Mouse (Mus musculus): ENCODE measurements around the gene Sppl2b. TPM values are rescaled to one million over a fixed set of nuclear protein-coding genes. Genes with fewer than 3 reads are reported as not detected.

Gene Sppl2b
- polyA plus RNA-seq, 1 experiment = 72.2 TPM

GRCm38 (mm10) chr10:80917336-80917778 lies 62.3 kb downstream of the Sppl2b start:
- DNase-seq (ENCODE audit: extremely low spot score in 1 of 2, low spot score in 1 of 2) = no peak

- DNase-seq (ENCODE audit: extremely low spot score in 1 of 2, low spot score in 1 of 2) = peak; percentile 67 to 89
These were observed 62.8 kb downstream of the Sppl2b start, which contains the start of gene Lmnb2 for GRCm38 (mm10) chr10:80917779-80918434. TSS of gene Lmnb2 (minus strand) at chr10:80918245.

Other genes with a start within 250 kb of the Sppl2b start
- 2.8 and 3.1 TPM in 2 replicates for gene Gm49322, start 249.3 kb upstream of the Sppl2b start, polyA plus RNA-seq (2012; rRNA removed)
- 252 and 270 TPM in 2 replicates for gene Csnk1g2, start 232.4 kb upstream of the Sppl2b start, polyA plus RNA-seq (2012; rRNA removed)
- 108 and 109 TPM in 2 replicates for gene Btbd2, start 198.2 kb upstream of the Sppl2b start, polyA plus RNA-seq (2012; rRNA removed)
- 43.8 and 51.6 TPM in 2 replicates for gene Mknk2, start 177.2 kb upstream of the Sppl2b start, polyA plus RNA-seq (2012; rRNA removed)
- 9.1 and 10.6 TPM in 2 replicates for gene Mob3a, start 153.3 kb upstream of the Sppl2b start, polyA plus RNA-seq (2012; rRNA removed)
- 99.6 and 108 TPM in 2 replicates for gene Izumo4, start 153.1 kb upstream of the Sppl2b start, polyA plus RNA-seq (2012; rRNA removed)
- gene Ap3d1, start 113.0 kb upstream of the Sppl2b start, polyA plus RNA-seq (2012; rRNA removed) = 161 and 170 TPM in 2 replicates
- gene Dot1l, start 100.1 kb upstream of the Sppl2b start, polyA plus RNA-seq (2012; rRNA removed) = 74.8 and 79.5 TPM in 2 replicates
- gene Sf3a2, start 57.1 kb upstream of the Sppl2b start, polyA plus RNA-seq (2012; rRNA removed) = 42.2 and 50.7 TPM in 2 replicates
- 65.6 and 65.9 TPM in 2 replicates for gene Plekhj1, start 56.6 kb upstream of the Sppl2b start, polyA plus RNA-seq (2012; rRNA removed)
- gene Amh, start 50.0 kb upstream of the Sppl2b start, polyA plus RNA-seq (2012; rRNA removed) = 2.6 and 3.8 TPM in 2 replicates
- 5.7 and 6.2 TPM in 2 replicates for gene Jsrp1, start 41.8 kb upstream of the Sppl2b start, polyA plus RNA-seq (2012; rRNA removed)
- 706 and 773 TPM in 2 replicates for gene Oaz1, start 28.6 kb upstream of the Sppl2b start, polyA plus RNA-seq (2012; rRNA removed)
- 16.0 and 20.3 TPM in 2 replicates for gene Lingo3, start 11.2 kb upstream of the Sppl2b start, polyA plus RNA-seq (2012; rRNA removed)
- gene Lsm7, start 66 bp upstream of the Sppl2b start, polyA plus RNA-seq (2012; rRNA removed) = 230 and 259 TPM in 2 replicates
- 0.16 and 0.17 TPM in 2 replicates for gene Tmprss9, start 16.6 kb downstream of the Sppl2b start, polyA plus RNA-seq (2012; rRNA removed)
- 192 and 231 TPM in 2 replicates for gene Timm13, start 45.7 kb downstream of the Sppl2b start, polyA plus RNA-seq (2012; rRNA removed)
- 24.3 and 25.9 TPM in 2 replicates for gene Lmnb2, start 63.0 kb downstream of the Sppl2b start, polyA plus RNA-seq (2012; rRNA removed)
- 20.7 and 26.0 TPM in 2 replicates for gene Gadd45b, start 74.8 kb downstream of the Sppl2b start, polyA plus RNA-seq (2012; rRNA removed)
- 80.8 and 101 TPM in 2 replicates for gene Gng7, start 159.7 kb downstream of the Sppl2b start, polyA plus RNA-seq (2012; rRNA removed)
- gene Diras1, start 170.4 kb downstream of the Sppl2b start, polyA plus RNA-seq (2012; rRNA removed) = 79.6 and 82.1 TPM in 2 replicates
- gene Slc39a3, start 182.2 kb downstream of the Sppl2b start, polyA plus RNA-seq (2012; rRNA removed) = 67.1 and 70.1 TPM in 2 replicates
- gene Sgta, start 204.9 kb downstream of the Sppl2b start, polyA plus RNA-seq (2012; rRNA removed) = 207 and 208 TPM in 2 replicates
- gene Thop1, start 214.8 kb downstream of the Sppl2b start, polyA plus RNA-seq (2012; rRNA removed) = 60.8 and 63.1 TPM in 2 replicates
- gene Creb3l3, start 243.6 kb downstream of the Sppl2b start, polyA plus RNA-seq (2012; rRNA removed) = 0.44 and 0.63 TPM in 2 replicates

Data from frontal cortex, adult 2 months (tissue).